Mouse (Mus musculus) heart, embryonic 14.5 days (tissue): ENCODE results near the gene Yjefn3. TPM values are rescaled to one million over a fixed set of nuclear protein-coding genes. Genes with fewer than 3 reads are reported as not detected.

Experiments used
- ATAC-seq: fragments of 200-750 bp; cut with Nextera tagmentation; 2 replicates; pipeline ENCODE4 v1.8.0; 2017; ENCODE audit warnings: low read depth, moderate TSS enrichment; ENCODE audit not compliant: insufficient number of reproducible peaks, insufficient read depth, low FRiP score
- H3K27ac ChIP-seq, 2 experiments: fragments of 200-500 bp in 1 of 2; fragments of 300-500 bp in 1 of 2; sonication (generic) in 1 of 2; replicated peaks in 1 of 2; 2 replicates each; pipeline ENCODE4 v1.5.1; 2012 to 2014; ENCODE audit warnings: low read depth in 2 of 2, low read length in 2 of 2, control low read depth in 1 of 2, mild to moderate bottlenecking in 1 of 2, mixed read lengths in 1 of 2; ENCODE audit not compliant: control insufficient read depth in 1 of 2, insufficient read depth in 1 of 2
- H3K27me3 ChIP-seq: fragments of 300-500 bp; sonication (generic); 2 replicates; pipeline ENCODE4 v1.6.1; 2014; ENCODE audit warnings: mild to moderate bottlenecking, low read length, control low read depth; ENCODE audit not compliant: control insufficient read depth, insufficient read depth
- H3K36me3 ChIP-seq: fragments of 300-500 bp; sonication (generic); 2 replicates; pipeline ENCODE4 v1.6.1; 2014; ENCODE audit warnings: mild to moderate bottlenecking, control low read depth, low read length, mixed read lengths; ENCODE audit not compliant: control insufficient read depth, insufficient read depth
- H3K4me1 ChIP-seq, 2 experiments: fragments of 200-500 bp in 1 of 2; fragments of 300-500 bp in 1 of 2; sonication (generic) in 1 of 2; 2 replicates each; pipeline ENCODE4 v1.6.1; 2012 to 2014; ENCODE audit warnings: low read length in 2 of 2, control low read depth in 1 of 2, mixed read lengths in 1 of 2; ENCODE audit not compliant: control insufficient read depth in 2 of 2, insufficient read depth in 2 of 2
- H3K4me2 ChIP-seq: fragments of 300-500 bp; sonication (generic); 2 replicates; pipeline ENCODE4 v1.6.1; 2014; ENCODE audit warnings: mild to moderate bottlenecking, low read length
- H3K4me3 ChIP-seq, 2 experiments: fragments of 200-500 bp in 1 of 2; fragments of 300-500 bp in 1 of 2; sonication (generic) in 1 of 2; 2 replicates each; pipeline ENCODE4 v1.5.1; 2012 to 2014; ENCODE audit warnings: low read length in 2 of 2, mild to moderate bottlenecking in 2 of 2, control low read depth in 1 of 2, low read depth in 1 of 2, moderate library complexity in 1 of 2; ENCODE audit not compliant: control insufficient read depth in 1 of 2, insufficient read depth in 1 of 2
- H3K9ac ChIP-seq: fragments of 300-500 bp; sonication (generic); 2 replicates; pipeline ENCODE4 v1.6.1; 2014; ENCODE audit warnings: mild to moderate bottlenecking, low read length
- H3K9me3 ChIP-seq: fragments of 300-500 bp; sonication (generic); 2 replicates; pipeline ENCODE4 v1.6.1; 2016; ENCODE audit warnings: low read length, control low read depth; ENCODE audit not compliant: control insufficient read depth
- WGBS: fragments of 180-500 bp; shearing (Covaris S2); extraction: QIAGEN DNeasy Blood & Tissue Kit; methylation state at CpG from one replicate; pipeline ENCODE4 v1.1.7; 2014; 5-methylcytosine and 5-hydroxymethylcytosine counted together
- polyA plus RNA-seq: library from polyadenylated mRNA; unstranded; fragments of >200 nt; fragmentation: Nextera tagmentation; extraction: Ambion mirVana; gene quantifications from 2 replicates; pipeline ENCODE4 v1.2.1, GENCODE M21; 2014

The Yjefn3 gene
- polyA plus RNA-seq, 1 experiment from 2014 or later, result 8.4 TPM

GRCm38 (mm10) chr8:69870003-69870765 lies 32.3 kb downstream of the Yjefn3 start:
- Histone ChIP-seq H3K4me1 (peaks cover 5 to 6% of the 10 kb centered on the region in 2 experiments; a peak in 1 of 4 replicates), H3K9me3 (no peaks in the 10 kb centered on the region), H3K27me3 (no peaks in the 10 kb centered on the region), H3K4me2 (no peak overlapping the region), H3K27ac (no peak overlapping the region), H3K36me3 (no peaks in the 10 kb centered on the region), H3K9ac (no peak overlapping the region), H3K4me3 (no peak overlapping the region)
- WGBS, result 82% methylated on average over 11 of the region's 11 CpGs
- ATAC-seq, result no peak

GRCm38 (mm10) chr8:69867696-69868326 lies 34.7 kb downstream of the Yjefn3 start:
- Histone ChIP-seq H3K4me3 (no peak overlapping the region), H3K9ac (no peak overlapping the region), H3K27me3 (no peaks in the 10 kb centered on the region), H3K9me3 (no peaks in the 10 kb centered on the region), H3K27ac (no peak overlapping the region), H3K4me2 (no peak overlapping the region), H3K4me1 (peaks cover 0 to 6% of the 10 kb centered on the region in 2 experiments; a peak in 1 of 4 replicates), H3K36me3 (no peaks in the 10 kb centered on the region)
- WGBS, result 59% methylated on average over 5 of the region's 5 CpGs
- no peak for ATAC-seq

GRCm38 (mm10) chr8:69864180-69864579 lies 38.3 kb downstream of the Yjefn3 start:
- WGBS, result 55% methylated on average over 5 of the region's 5 CpGs
- Histone ChIP-seq H3K4me3 (no peak overlapping the region), H3K9ac (no peak overlapping the region), H3K9me3 (no peaks in the 10 kb centered on the region), H3K27ac (no peak overlapping the region), H3K4me1 (peaks cover 0 to 6% of the 10 kb centered on the region in 2 experiments; a peak in 1 of 4 replicates), H3K27me3 (no peaks in the 10 kb centered on the region), H3K36me3 (no peaks in the 10 kb centered on the region), H3K4me2 (no peak overlapping the region)
- no peak for ATAC-seq

GRCm38 (mm10) chr8:69863387-69864020 lies 39.0 kb downstream of the Yjefn3 start:
- H3K9ac ChIP-seq, result no peak overlapping the region

GRCm38 (mm10) chr8:69861251-69861650 lies 41.3 kb downstream of the Yjefn3 start:
- no peak overlapping the region for H3K4me3 ChIP-seq
- no peak overlapping the region for H3K9ac ChIP-seq
- no peaks in the 10 kb centered on the region for H3K9me3 ChIP-seq
- H3K27ac ChIP-seq, result no peak overlapping the region
- H3K27me3 ChIP-seq, result no peaks in the 10 kb centered on the region
- no peak for ATAC-seq
- H3K4me1 ChIP-seq, result no peaks in the 10 kb centered on the region
- no peak overlapping the region for H3K4me2 ChIP-seq
- 45% methylated on average over 2 of the region's 2 CpGs for WGBS
- no peaks in the 10 kb centered on the region for H3K36me3 ChIP-seq

More at GRCm38 (mm10) chr8:69863387-69864020, 39.0 kb downstream of the Yjefn3 start:
- Histone ChIP-seq H3K4me3 (no peak overlapping the region), H3K27me3 (no peaks in the 10 kb centered on the region), H3K4me1 (peaks cover 0 to 6% of the 10 kb centered on the region in 2 experiments; a peak in 1 of 4 replicates), H3K36me3 (no peaks in the 10 kb centered on the region), H3K9me3 (no peaks in the 10 kb centered on the region), H3K27ac (no peak overlapping the region), H3K4me2 (no peak overlapping the region)
- ATAC-seq, result no peak
- WGBS, result 63% methylated on average over 5 of the region's 5 CpGs

GRCm38 (mm10) chr8:69860807-69861206 lies 41.7 kb downstream of the Yjefn3 start:
- H3K4me3 ChIP-seq, result no peak overlapping the region
- no peaks in the 10 kb centered on the region for H3K27me3 ChIP-seq
- no peaks in the 10 kb centered on the region for H3K4me1 ChIP-seq
- H3K9ac ChIP-seq, result no peak overlapping the region
- no peaks in the 10 kb centered on the region for H3K9me3 ChIP-seq
- no peaks in the 10 kb centered on the region for H3K36me3 ChIP-seq
- H3K27ac ChIP-seq, result no peak overlapping the region
- WGBS, result 57% methylated on average over 4 of the region's 4 CpGs
- no peak overlapping the region for H3K4me2 ChIP-seq
- ATAC-seq, result no peak

- no peak for ATAC-seq
These were observed 48.6 kb downstream of the Yjefn3 start for GRCm38 (mm10) chr8:69853869-69854268.

More at GRCm38 (mm10) chr8:69853869-69854268, 48.6 kb downstream of the Yjefn3 start:
- no peak overlapping the region for H3K4me2 ChIP-seq
- H3K4me3 ChIP-seq, result no peak overlapping the region
- no peak overlapping the region for H3K9ac ChIP-seq
- H3K36me3 ChIP-seq, result no peaks in the 10 kb centered on the region
- H3K9me3 ChIP-seq, result no peaks in the 10 kb centered on the region
- H3K27me3 ChIP-seq, result no peaks in the 10 kb centered on the region
- H3K4me1 ChIP-seq, result peaks cover 4 to 5% of the 10 kb centered on the region in 2 experiments
- H3K27ac ChIP-seq, result no peak overlapping the region
- 86% methylated on average over 10 of the region's 10 CpGs for WGBS
